ENCODE assay signal across 22 mouse cellular contexts in the genomic region with DNA sequence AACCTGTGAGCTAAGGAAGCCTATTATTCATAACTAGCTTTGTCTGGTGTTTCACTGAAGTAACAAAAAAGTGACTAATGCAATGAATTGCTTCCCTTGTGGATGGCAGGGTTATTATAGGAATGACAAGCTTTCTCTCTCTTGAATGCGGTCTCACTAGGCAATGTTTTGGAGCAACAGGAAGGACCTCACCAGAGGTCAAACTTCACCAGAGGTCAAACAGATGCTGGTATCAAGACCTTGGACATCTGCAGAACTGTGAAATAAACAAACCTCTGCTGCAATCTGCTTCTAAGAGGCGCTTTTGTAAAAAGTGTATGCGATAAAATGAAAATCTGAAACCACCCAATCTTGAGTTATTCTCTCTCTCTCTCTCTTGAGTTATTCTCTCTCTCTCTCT. TPM values are rescaled to one million over a fixed set of nuclear protein-coding genes. Genes with fewer than 3 reads are reported as not detected.
DNase-seq lines count a peak whose midpoint lies in the region; ATAC-seq and TF ChIP-seq lines count a peak whose summit lies in the region.
"Had no signal": no experiment of that assay in that cellular context is flagged by ENCODE, and none has a peak within 500 bp of the region (broad histone marks: within the 10 kb centered on the region; RNA-seq: fewer than 3 reads in every experiment).

No protein-coding gene starts in this region.

- H3K27me3 ChIP-seq in kidney, adult 2 months (replicated peaks; ENCODE audit: control insufficient read depth, insufficient read depth, low read length) = no peaks in the 10 kb centered on the region
- H3K27me3 ChIP-seq in kidney, embryonic 16.5 days (ENCODE audit: insufficient read depth, low read length) = no peaks in the 10 kb centered on the region
- H3K27me3 ChIP-seq: embryonic facial prominence, embryonic 13.5 days; forebrain, embryonic 13.5 days; heart, embryonic 15.5 days; hindbrain, embryonic 13.5 days had no signal

- TF ChIP-seq CTCF in kidney, adult 2 months (conservative IDR thresholded peaks at IDR 0.05; ENCODE audit: insufficient read depth, insufficient read length, low read depth, low read length) = no peak
- TF ChIP-seq CTCF in left cerebral cortex, adult 2 months (IDR thresholded peaks at IDR 0.05) = no peak

- TF ChIP-seq POLR2A in kidney, adult 2 months (IDR thresholded peaks at IDR 0.05; ENCODE audit: low read depth, low read length) = no peak

- no peaks in the 10 kb centered on the region for H3K9me3 ChIP-seq in kidney, embryonic 16.5 days (ENCODE audit: low read length)
- H3K9me3 ChIP-seq: embryonic facial prominence, embryonic 13.5 days; forebrain, embryonic 13.5 days; heart, embryonic 15.5 days; hindbrain, embryonic 13.5 days had no signal

- H3K4me3 ChIP-seq in kidney, adult 2 months (ENCODE audit: insufficient read depth, low read depth, low read length) = no peak overlapping the region
- no peak overlapping the region for H3K4me3 ChIP-seq in kidney, embryonic 16.5 days (ENCODE audit: low read length)
- no peak overlapping the region for H3K4me3 ChIP-seq in left cerebral cortex, adult 2 months
- H3K4me3 ChIP-seq: embryonic facial prominence, embryonic 13.5 days; forebrain, embryonic 13.5 days; heart, embryonic 15.5 days; hindbrain, embryonic 13.5 days had no signal

- H3K4me1 ChIP-seq in kidney, adult 2 months (ENCODE audit: control insufficient read depth, insufficient read depth, low read length) = no peaks in the 10 kb centered on the region
- H3K4me1 ChIP-seq in kidney, embryonic 16.5 days (ENCODE audit: insufficient read depth, low read length) = peaks cover 19% of the 10 kb centered on the region
- H3K4me1 ChIP-seq: forebrain, embryonic 13.5 days; heart, embryonic 15.5 days; hindbrain, embryonic 13.5 days had no signal

- WGBS in kidney, adult 2 months = 81% methylated on average over 3 of the region's 3 CpGs
- WGBS in kidney, embryonic 16.5 days = 70% methylated on average over 3 of the region's 3 CpGs

- peak; percentile 13 for DNase-seq in adrenal gland, postnatal 14 days
- no peak for DNase-seq in adrenal gland, postnatal 10 days
- DNase-seq in kidney, adult 2 months = peak; percentile 59
- no peak for DNase-seq in left cerebral cortex, adult 2 months (ENCODE audit: extremely low spot score in 1 of 2, low spot score in 2 of 2)
- no peak for DNase-seq in left cerebral cortex, postnatal 25 days (ENCODE audit: low spot score in 2 of 2)
- DNase-seq in kidney, postnatal 36 days = peak; percentile 22 to 57
- DNase-seq in layer of hippocampus, adult 18-20 months (ENCODE audit: low spot score in 2 of 2) = no peak
- DNase-seq: adrenal gland, postnatal 25 days; cerebellum, adult 11 months; cerebellum, adult 8-10 months; cerebellum, postnatal 36 days; forebrain, postnatal 0 days; gastrocnemius, postnatal 36 days; heart, postnatal 14 days had no signal

- intact Hi-C loops in left cerebral cortex, adult 2 months (cut with DNase I) = no loop called here
- intact Hi-C loops in left cerebral cortex, postnatal 25 days (cut with DNase I) = no loop called here

- no peak overlapping the region for H3K4me2 ChIP-seq in kidney, embryonic 16.5 days (replicated peaks; ENCODE audit: low read depth, low read length)
- H3K4me2 ChIP-seq: embryonic facial prominence, embryonic 13.5 days; forebrain, embryonic 13.5 days; heart, embryonic 11.5 days; heart, embryonic 15.5 days; hindbrain, embryonic 13.5 days had no signal

- ATAC-seq in kidney, embryonic 16.5 days (ENCODE audit: low FRiP score, low TSS enrichment) = no peak
- ATAC-seq: forebrain, embryonic 13.5 days; forebrain, postnatal 0 days; hindbrain, postnatal 0 days had no signal

- no peak overlapping the region for H3K9ac ChIP-seq in kidney, embryonic 16.5 days (replicated peaks; ENCODE audit: low read length)
- H3K9ac ChIP-seq: embryonic facial prominence, embryonic 13.5 days; forebrain, embryonic 13.5 days; forebrain, postnatal 0 days; heart, embryonic 15.5 days; hindbrain, embryonic 13.5 days had no signal

- no peaks in the 10 kb centered on the region for H3K36me3 ChIP-seq in kidney, adult 2 months (ENCODE audit: control insufficient read depth, insufficient read depth, low read length)
- no peaks in the 10 kb centered on the region for H3K36me3 ChIP-seq in kidney, embryonic 16.5 days (ENCODE audit: insufficient read depth, low read length)
- H3K36me3 ChIP-seq: embryonic facial prominence, embryonic 13.5 days; heart, embryonic 15.5 days; hindbrain, embryonic 13.5 days had no signal

- H3K27ac ChIP-seq in kidney, adult 2 months (ENCODE audit: insufficient read depth, low read depth, low read length) = no peak overlapping the region
- H3K27ac ChIP-seq in kidney, embryonic 16.5 days (ENCODE audit: low read length) = no peak overlapping the region
- H3K27ac ChIP-seq in left cerebral cortex, adult 2 months = peak overlapping the region; percentile 15; the same call in 1 of the 2 replicates
- H3K27ac ChIP-seq: embryonic facial prominence, embryonic 13.5 days; forebrain, embryonic 13.5 days; heart, embryonic 15.5 days; hindbrain, embryonic 13.5 days; hindbrain, postnatal 0 days had no signal

RNA-seq across cellular contexts. Expression of gene Il33, which starts 42.2 kb away (rescaled TPM):
- 12.7 and 16.9 TPM in 2 replicates for total RNA-seq in adrenal gland, postnatal 14 days (2021)
- 10 to 100 TPM; 14.5 to 15.9 TPM for total RNA-seq in adrenal gland, postnatal 10 days (2021)
- 5.6 and 8.2 TPM in 2 replicates for polyA plus RNA-seq in kidney, adult 2 months (2012; rRNA removed)
- polyA plus RNA-seq in kidney, embryonic 16.5 days (2015; fragmentation: Nextera tagmentation; extraction: Ambion mirVana) = 48.1 and 48.3 TPM in 2 replicates
- total RNA-seq in left cerebral cortex, adult 2 months (2021) = 10 to 100 TPM; 29.9 to 37.1 TPM
- total RNA-seq in left cerebral cortex, postnatal 25 days (2021) = 10 to 100 TPM; 21.9 to 25.1 TPM
- total RNA-seq in layer of hippocampus, adult 18-20 months (2021) = 10 to 100 TPM; 78.2 to 91.3 TPM
- total RNA-seq: hematopoietic stem cell, adult 5-6 weeks had no signal

Comparison
In these comparisons a context has a peak if more than half of its experiments do, and no peak if none do; other contexts are left out.
1. DNase-seq: peak in adrenal gland, postnatal 14 days (single experiment), kidney, adult 2 months (single experiment) and kidney, postnatal 36 days (2 of 2); none in adrenal gland, postnatal 10 days (single experiment), left cerebral cortex, adult 2 months (0 of 2), left cerebral cortex, postnatal 25 days (0 of 2) and layer of hippocampus, adult 18-20 months (0 of 2).